Mouse (Mus musculus) megakaryocyte, embryonic 14.5 days (primary cell): ENCODE results near the gene Pkmyt1.

Experiments
- FLI1 ChIP-seq: IDR thresholded peaks from 2 replicates; pipeline ENCODE4 v1.6.1; 2012; ENCODE audit warnings: low read length, inconsistent platforms, mixed read lengths
- GATA1 ChIP-seq: IDR thresholded peaks from 3 replicates; pipeline ENCODE4 v1.6.1; 2012; ENCODE audit warnings: mixed read lengths, low read length, inconsistent platforms, borderline replicate concordance

DNA sequence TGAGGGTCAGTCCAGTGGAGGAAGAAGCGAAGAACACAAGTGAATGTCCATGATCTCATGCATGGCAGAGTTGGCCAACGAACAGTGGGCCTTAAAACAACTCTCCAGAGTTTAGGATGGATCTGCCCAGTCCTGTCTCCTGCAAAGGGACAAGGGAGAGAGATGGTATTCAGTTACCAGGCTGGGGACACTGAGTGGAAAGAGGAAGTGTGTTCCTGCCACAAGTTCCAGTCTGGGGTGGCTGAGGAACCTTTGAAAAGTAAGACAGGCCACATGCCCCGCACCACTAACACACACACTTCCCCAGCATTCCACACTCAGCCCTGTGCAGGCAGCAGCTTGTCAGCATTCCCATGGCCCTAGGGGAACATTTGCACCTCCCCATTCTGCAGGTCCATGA is 20.6 kb downstream of the Pkmyt1 start:
- TF ChIP-seq GATA1 (no peak), FLI1 (no peak)
